28 mouse cellular contexts compared by ENCODE assay signal in the genomic region with DNA sequence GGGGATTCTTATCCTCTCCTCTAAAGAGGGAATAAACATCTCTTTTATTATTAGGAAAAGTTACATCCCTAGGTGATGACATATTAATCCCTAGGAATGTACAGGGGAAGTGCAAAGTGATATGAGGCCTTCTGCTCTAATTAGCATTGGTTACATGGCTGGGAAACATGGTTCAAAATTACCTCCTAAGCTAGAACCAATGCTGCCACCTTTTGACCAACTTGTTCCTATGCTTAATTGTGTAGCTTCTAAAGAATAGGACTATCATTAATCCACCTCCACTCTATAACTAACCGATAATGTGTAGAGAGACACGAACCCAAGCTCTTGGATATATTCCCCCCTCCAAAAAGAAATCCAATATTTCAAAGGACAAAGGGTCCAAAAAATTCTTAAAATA. TPM values are rescaled to one million over a fixed set of nuclear protein-coding genes. Genes with fewer than 3 reads are reported as not detected.
A peak's percentile ranks its signal among the peaks of the same experiment; 100 is the strongest.
DNase-seq lines count a peak whose midpoint lies in the region; ATAC-seq and TF ChIP-seq lines count a peak whose summit lies in the region.
"Had no signal": no experiment of that assay in that cellular context is flagged by ENCODE, and none has a peak within 500 bp of the region (broad histone marks: within the 10 kb centered on the region; RNA-seq: fewer than 3 reads in every experiment).

No protein-coding gene starts in this region.

- no peak for DNase-seq in heart, postnatal 0 days (ENCODE audit: low spot score)
- no peak for DNase-seq in heart, postnatal 14 days
- DNase-seq in liver, adult 2 months (ENCODE audit: extremely low read depth, low read depth, low spot score), result peak; percentile 37
- DNase-seq in liver (no peak), 416B (ENCODE audit: low read depth) (peak; percentile 63)
- DNase-seq in brain, adult 2 months (ENCODE audit: low read depth, low spot score), result peak; percentile 12
- DNase-seq in c-Kit-positive CD71-positive TER-119-positive erythroid progenitor cells, embryonic 14.5 days (ENCODE audit: low spot score), result no peak
- DNase-seq: adrenal gland, postnatal 10 days; B cell, adult 2 months; cerebellum, adult 11-12 months; cerebellum, postnatal 14 days; gastrocnemius, postnatal 36 days; kidney, postnatal 14 days; midbrain, embryonic 14.5 days; right cerebral cortex, adult 18-20 months; thymus, postnatal 25 days had no signal

- no peaks in the 10 kb centered on the region for H3K36me3 ChIP-seq in heart, postnatal 0 days (replicated peaks; ENCODE audit: control insufficient read depth, insufficient read depth, low read length)
- no peaks in the 10 kb centered on the region for H3K36me3 ChIP-seq in liver, adult 2 months (ENCODE audit: control insufficient read depth, insufficient read depth, low read length)
- H3K36me3 ChIP-seq: embryonic facial prominence, embryonic 13.5 days; heart, embryonic 10.5 days; hindbrain, embryonic 13.5 days; limb, embryonic 12.5 days; liver, embryonic 15.5 days; neural tube, embryonic 13.5 days had no signal

- no peak for TF ChIP-seq POLR2A in liver, adult 2 months (IDR thresholded peaks at IDR 0.05; ENCODE audit: extremely low read depth, insufficient read depth, low read length)

- no peak overlapping the region for H3K4me3 ChIP-seq in heart, postnatal 0 days (ENCODE audit: low read depth, low read length)
- H3K4me3 ChIP-seq in liver, adult 2 months (ENCODE audit: insufficient read depth, low read depth, low read length), result no peak overlapping the region
- H3K4me3 ChIP-seq: embryonic facial prominence, embryonic 13.5 days; heart, embryonic 10.5 days; hindbrain, embryonic 13.5 days; limb, embryonic 12.5 days; liver, embryonic 15.5 days; neural tube, embryonic 13.5 days had no signal

- no peak overlapping the region for H3K9ac ChIP-seq in heart, postnatal 0 days (replicated peaks; ENCODE audit: low read depth, low read length)
- no peak overlapping the region for H3K9ac ChIP-seq in liver, adult 2 months (ENCODE audit: low read depth, low read length)
- H3K9ac ChIP-seq: embryonic facial prominence, embryonic 13.5 days; hindbrain, embryonic 13.5 days; limb, embryonic 12.5 days; liver, embryonic 15.5 days; neural tube, embryonic 13.5 days had no signal

- H3K79me2 ChIP-seq in liver, adult 2 months (ENCODE audit: control insufficient read depth, insufficient read depth, low read length), result no peaks in the 10 kb centered on the region

- ATAC-seq in heart, postnatal 0 days (ENCODE audit: insufficient read depth, low read depth), result no peak
- ATAC-seq: forebrain, embryonic 14.5 days had no signal

- intact Hi-C loops in heart, postnatal 14 days (cut with DNase I), result no loop called here

- TF ChIP-seq EP300 in heart, postnatal 0 days (IDR thresholded peaks at IDR 0.05; ENCODE audit: low read depth), result no peak

- no peaks in the 10 kb centered on the region for H3K27me3 ChIP-seq in heart, postnatal 0 days (ENCODE audit: control insufficient read depth, insufficient read depth, low read length)
- no peaks in the 10 kb centered on the region for H3K27me3 ChIP-seq in liver, adult 2 months (ENCODE audit: control insufficient read depth, insufficient read depth, low read length)
- H3K27me3 ChIP-seq: embryonic facial prominence, embryonic 13.5 days; hindbrain, embryonic 13.5 days; limb, embryonic 12.5 days; liver, embryonic 15.5 days; neural tube, embryonic 13.5 days had no signal

- peak; percentile 27; the same call in 1 of the 2 replicates for TF ChIP-seq CTCF in heart, postnatal 0 days (IDR thresholded peaks at IDR 0.05; ENCODE audit: low read depth)
- TF ChIP-seq CTCF in liver, adult 2 months (IDR thresholded peaks at IDR 0.05; ENCODE audit: low read depth, low read length), result 0 out of 2 replicates have a peak, but pooled peaks have one; percentile 4

- H3K4me2 ChIP-seq in heart, postnatal 0 days (ENCODE audit: low read depth, low read length), result no peak overlapping the region
- H3K4me2 ChIP-seq: embryonic facial prominence, embryonic 13.5 days; hindbrain, embryonic 13.5 days; limb, embryonic 12.5 days; liver, embryonic 15.5 days; neural tube, embryonic 13.5 days had no signal

- WGBS in heart, postnatal 0 days, result 62% methylated on average over 2 of the region's 2 CpGs
- 83% methylated on average over 2 of the region's 2 CpGs for WGBS in liver, adult 2 months

- no peak overlapping the region for H3K27ac ChIP-seq in heart, postnatal 0 days (ENCODE audit: low read depth)
- no peak overlapping the region for H3K27ac ChIP-seq in liver, adult 2 months (replicated peaks; ENCODE audit: insufficient read depth, low read depth, low read length)
- H3K27ac ChIP-seq: embryonic facial prominence, embryonic 13.5 days; heart, embryonic 10.5 days; hindbrain, embryonic 13.5 days; limb, embryonic 12.5 days; liver, embryonic 15.5 days; neural tube, embryonic 13.5 days had no signal

- no peaks in the 10 kb centered on the region for H3K4me1 ChIP-seq in heart, postnatal 0 days (ENCODE audit: control insufficient read depth, insufficient read depth)
- no peaks in the 10 kb centered on the region for H3K4me1 ChIP-seq in liver, adult 2 months (ENCODE audit: control insufficient read depth, insufficient read depth, low read length)
- H3K4me1 ChIP-seq: embryonic facial prominence, embryonic 13.5 days; heart, embryonic 10.5 days; hindbrain, embryonic 13.5 days; limb, embryonic 12.5 days; liver, embryonic 15.5 days; neural tube, embryonic 13.5 days had no signal

- H3K9me3 ChIP-seq in heart, postnatal 0 days (replicated peaks; ENCODE audit: control insufficient read depth, low read length), result no peaks in the 10 kb centered on the region
- H3K9me3 ChIP-seq: embryonic facial prominence, embryonic 13.5 days; heart, embryonic 10.5 days; hindbrain, embryonic 13.5 days; limb, embryonic 12.5 days; liver, embryonic 15.5 days; neural tube, embryonic 13.5 days had no signal

RNA-seq across cellular contexts. Expression of gene Epgn, which starts 3.4 kb away (rescaled TPM):
- total RNA-seq in heart, postnatal 0 days (2014; rRNA removed; ENCODE audit: low replicate concordance), result not detected in 2 replicates
- 0.10 and 0.12 TPM in 2 replicates for polyA plus RNA-seq in heart, postnatal 0 days (2015; fragmentation: Nextera tagmentation; extraction: Ambion mirVana)
- total RNA-seq in heart, postnatal 14 days (2021), result under 1 TPM; 0.45 to 0.51 TPM
- total RNA-seq in liver, adult 2 months (2014; rRNA removed), result not detected in 2 replicates
- polyA plus RNA-seq in liver, adult 2 months (2012; rRNA removed), result not detected in 2 replicates
- total RNA-seq: adrenal gland, postnatal 10 days had no signal
- polyA plus RNA-seq: hindbrain, embryonic 13.5 days; intestine, embryonic 14.5 days; small intestine, adult 2 months had no signal

RNA-seq across cellular contexts. Expression of gene Ereg, which starts 43.8 kb away (rescaled TPM):
- 0.34 TPM in 1 of 2 replicates, not detected in the other for total RNA-seq in heart, postnatal 0 days (2014; rRNA removed; ENCODE audit: low replicate concordance)
- polyA plus RNA-seq in heart, postnatal 0 days (2015; fragmentation: Nextera tagmentation; extraction: Ambion mirVana), result 0.04 and 0.10 TPM in 2 replicates
- total RNA-seq in heart, postnatal 14 days (2021), result under 1 TPM; 0.07 TPM
- total RNA-seq in liver, adult 2 months (2014; rRNA removed), result 0.13 and 0.18 TPM in 2 replicates
- 0.05 and 0.07 TPM in 2 replicates for polyA plus RNA-seq in liver, adult 2 months (2012; rRNA removed)
- total RNA-seq: gastrocnemius, postnatal 36 days; layer of hippocampus, postnatal 10 days; left cerebral cortex, postnatal 10 days; megakaryocyte progenitor cell, adult 5-6 weeks had no signal
- polyA plus RNA-seq: embryonic facial prominence, embryonic 13.5 days; forebrain, embryonic 14.5 days; hindbrain, embryonic 13.5 days; limb, embryonic 12.5 days; midbrain, embryonic 14.5 days; neural tube, embryonic 13.5 days had no signal

Comparison
In these comparisons a context has a peak if more than half of its experiments do, and no peak if none do; other contexts are left out.
1. DNase-seq: peak in liver, adult 2 months (single experiment), 416B (single experiment) and brain, adult 2 months (single experiment); none in heart, postnatal 0 days (single experiment), heart, postnatal 14 days (0 of 2), liver (single experiment) and c-Kit-positive CD71-positive TER-119-positive erythroid progenitor cells, embryonic 14.5 days (single experiment).